Mouse (Mus musculus) limb, embryonic 12.5 days (tissue): ENCODE data around the gene Tshb. TPM values are rescaled to one million over a fixed set of nuclear protein-coding genes. Genes with fewer than 3 reads are reported as not detected.

Experiments
- ATAC-seq: fragments of 200-750 bp; cut with Nextera tagmentation; 2 replicates; pipeline ENCODE4 v1.8.0; 2017; ENCODE audit warnings: low read depth, moderate TSS enrichment; ENCODE audit not compliant: insufficient number of reproducible peaks, insufficient read depth, low FRiP score, low TSS enrichment
- H3K27ac ChIP-seq: fragments of 300-500 bp; sonication (generic); 2 replicates; pipeline ENCODE4 v1.5.1; 2016; ENCODE audit warnings: mild to moderate bottlenecking, moderate library complexity
- H3K27me3 ChIP-seq: fragments of 300-500 bp; sonication (generic); 2 replicates; pipeline ENCODE4 v1.6.1; 2016; ENCODE audit warnings: mild to moderate bottlenecking, moderate library complexity
- H3K36me3 ChIP-seq: fragments of 300-500 bp; sonication (generic); 2 replicates; pipeline ENCODE4 v1.6.1; 2016; ENCODE audit warnings: mild to moderate bottlenecking, moderate library complexity
- H3K4me1 ChIP-seq: fragments of 300-500 bp; sonication (generic); replicated peaks from 2 replicates; pipeline ENCODE4 v1.6.1; 2016
- H3K4me2 ChIP-seq: fragments of 300-500 bp; sonication (generic); 2 replicates; pipeline ENCODE4 v1.6.1; 2016; ENCODE audit warnings: mild to moderate bottlenecking, moderate library complexity
- H3K4me3 ChIP-seq: fragments of 300-500 bp; sonication (generic); replicated peaks from 2 replicates; pipeline ENCODE4 v1.5.1; 2016; ENCODE audit warnings: mild to moderate bottlenecking
- H3K9ac ChIP-seq: fragments of 300-500 bp; sonication (generic); replicated peaks from 2 replicates; pipeline ENCODE4 v1.6.1; 2016; ENCODE audit warnings: mild to moderate bottlenecking, moderate library complexity
- H3K9me3 ChIP-seq: fragments of 300-500 bp; sonication (generic); 2 replicates; pipeline ENCODE4 v1.6.1; 2016; ENCODE audit warnings: mild to moderate bottlenecking, moderate library complexity
- WGBS: fragments of 180-500 bp; shearing (Covaris S2); methylation state at CpG from one replicate; pipeline ENCODE4 v1.1.7; 2016; 5-methylcytosine and 5-hydroxymethylcytosine counted together
- polyA plus RNA-seq: library from polyadenylated mRNA; unstranded; fragments of >200 nt; fragmentation: Nextera tagmentation; extraction: Ambion mirVana; gene quantifications from 2 replicates; pipeline ENCODE4 v1.2.1, GENCODE M21; 2016

Gene Tshb
- polyA plus RNA-seq, 1 experiment from 2014 or later: 0.09 TPM

DNA sequence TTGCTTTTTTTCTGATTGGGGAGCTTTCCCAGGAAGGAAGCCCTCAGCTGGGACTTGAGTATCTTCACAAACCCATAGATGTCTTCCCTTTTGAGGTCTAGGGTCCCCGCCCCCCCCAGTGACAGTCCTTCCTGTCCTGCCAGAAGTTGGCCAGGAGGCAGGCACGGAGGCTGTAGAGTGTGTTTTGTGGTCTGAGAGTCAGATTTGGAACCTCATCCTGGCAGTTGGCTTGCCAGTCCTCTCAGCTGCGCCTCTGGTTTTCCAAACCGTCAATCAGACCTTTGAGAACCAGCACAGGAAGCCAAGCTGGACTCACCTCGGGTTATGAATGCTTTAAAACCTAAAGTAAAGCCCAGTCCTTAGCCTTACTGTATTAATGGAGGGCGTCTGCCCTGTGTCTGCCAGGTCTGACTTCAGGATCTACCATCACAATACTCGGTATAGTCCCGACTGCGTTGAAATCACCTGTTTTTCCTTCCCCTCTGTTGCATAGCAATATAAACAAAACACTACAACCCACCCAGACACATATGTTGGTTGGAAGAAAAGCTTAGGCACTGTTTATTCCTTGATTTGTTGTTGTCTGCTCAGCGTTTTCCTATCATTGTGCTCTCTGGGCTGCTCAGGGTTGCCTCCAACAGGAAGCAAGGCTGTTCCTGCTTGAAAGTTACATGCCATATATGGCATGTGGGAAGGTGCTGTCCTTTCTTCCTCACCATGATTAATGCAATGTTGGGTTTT, 44.2 kb downstream of the Tshb start:
- Histone ChIP-seq H3K27me3 (peaks cover 6% of the 10 kb centered on the region; the same call in 1 of the 2 replicates), H3K4me2 (no peak overlapping the region), H3K9me3 (no peaks in the 10 kb centered on the region), H3K4me1 (peaks cover 14% of the 10 kb centered on the region), H3K27ac (no peak overlapping the region), H3K36me3 (no peaks in the 10 kb centered on the region), H3K4me3 (no peak overlapping the region), H3K9ac (no peak overlapping the region)
- no peak for ATAC-seq
- WGBS: 75% methylated on average over 10 of the region's 10 CpGs

DNA sequence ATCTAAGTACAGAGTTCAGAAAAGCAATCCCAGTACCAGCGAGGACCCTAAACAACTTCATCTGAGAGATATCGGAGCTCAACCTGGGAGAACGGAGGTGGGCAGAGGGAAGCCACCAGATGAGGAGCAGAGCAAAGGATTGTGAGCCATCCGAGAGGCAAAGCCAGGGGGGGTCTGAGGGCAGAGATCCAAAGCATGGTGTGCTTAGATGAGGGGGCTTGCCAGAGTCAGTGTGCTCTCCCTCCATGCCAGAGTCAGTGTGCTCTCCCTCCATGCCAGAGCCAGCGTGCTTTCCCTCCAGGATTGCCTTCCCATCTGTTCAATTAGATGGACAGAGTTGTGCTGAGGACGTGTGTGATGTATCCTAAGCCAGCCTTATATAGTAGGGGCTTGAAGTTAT, 45.4 kb downstream of the Tshb start:
- WGBS: 77% methylated on average over 6 of the region's 6 CpGs
- Histone ChIP-seq H3K4me1 (peaks cover 11% of the 10 kb centered on the region), H3K36me3 (no peaks in the 10 kb centered on the region), H3K4me3 (no peak overlapping the region), H3K27me3 (peaks cover 6% of the 10 kb centered on the region; the same call in 1 of the 2 replicates), H3K27ac (no peak overlapping the region), H3K9ac (no peak overlapping the region), H3K9me3 (no peaks in the 10 kb centered on the region), H3K4me2 (no peak overlapping the region)
- ATAC-seq: no peak

DNA sequence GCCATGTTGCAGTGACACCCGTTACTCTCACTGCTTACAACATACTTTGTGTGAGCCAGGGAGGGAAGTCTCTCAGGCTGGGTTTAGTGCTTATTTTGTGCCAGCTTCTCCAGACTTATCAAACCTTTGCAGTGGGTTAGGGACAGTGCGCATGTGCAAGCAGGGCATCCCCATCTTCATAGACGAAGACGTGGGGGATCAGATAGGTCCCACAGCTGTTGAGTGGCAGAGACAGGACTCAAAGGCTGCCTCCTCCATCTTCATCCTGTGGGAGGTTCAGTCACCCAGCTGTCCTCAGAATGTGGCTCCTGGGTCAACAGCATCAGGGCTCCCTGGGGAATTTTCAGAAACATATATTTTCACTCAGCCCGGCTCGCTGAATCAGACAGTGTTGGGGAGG, 46.1 kb downstream of the Tshb start:
- no peaks in the 10 kb centered on the region for H3K9me3 ChIP-seq
- no peaks in the 10 kb centered on the region for H3K36me3 ChIP-seq
- peaks cover 11% of the 10 kb centered on the region for H3K4me1 ChIP-seq
- no peak overlapping the region for H3K9ac ChIP-seq
- ATAC-seq: no peak
- no peak overlapping the region for H3K4me3 ChIP-seq
- H3K4me2 ChIP-seq: no peak overlapping the region
- H3K27me3 ChIP-seq: peaks cover 6% of the 10 kb centered on the region; the same call in 1 of the 2 replicates
- 80% methylated on average over 6 of the region's 6 CpGs for WGBS
- no peak overlapping the region for H3K27ac ChIP-seq

DNA sequence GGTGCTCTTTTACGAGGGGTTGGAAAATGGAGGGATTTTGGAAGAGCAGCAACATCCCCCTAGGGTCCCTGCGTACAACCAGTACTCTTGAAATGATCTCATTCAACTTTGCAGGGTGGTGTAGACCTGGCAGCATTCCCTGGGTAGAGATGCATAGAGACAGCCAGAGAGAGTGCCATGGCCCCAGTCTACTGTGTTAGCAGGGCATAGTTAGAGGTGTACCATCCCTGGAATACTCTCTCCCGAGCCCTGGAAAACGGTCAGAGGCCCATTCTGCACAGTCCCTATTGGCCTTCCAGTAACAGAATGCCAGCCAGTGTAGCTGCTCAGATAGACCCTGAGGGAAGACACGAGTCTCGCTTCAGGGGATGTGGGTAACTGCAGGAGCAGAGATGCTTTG, 46.9 kb downstream of the Tshb start:
- no peaks in the 10 kb centered on the region for H3K9me3 ChIP-seq
- no peak overlapping the region for H3K27ac ChIP-seq
- H3K36me3 ChIP-seq: no peaks in the 10 kb centered on the region
- ATAC-seq: no peak
- peak overlapping the region; percentile 78 for H3K4me2 ChIP-seq
- H3K4me3 ChIP-seq: peak overlapping the region; percentile 64
- 63% methylated on average over 6 of the region's 6 CpGs for WGBS
- H3K4me1 ChIP-seq: peaks cover 11% of the 10 kb centered on the region
- H3K9ac ChIP-seq: no peak overlapping the region
- peaks cover 6% of the 10 kb centered on the region; the same call in 1 of the 2 replicates for H3K27me3 ChIP-seq

DNA sequence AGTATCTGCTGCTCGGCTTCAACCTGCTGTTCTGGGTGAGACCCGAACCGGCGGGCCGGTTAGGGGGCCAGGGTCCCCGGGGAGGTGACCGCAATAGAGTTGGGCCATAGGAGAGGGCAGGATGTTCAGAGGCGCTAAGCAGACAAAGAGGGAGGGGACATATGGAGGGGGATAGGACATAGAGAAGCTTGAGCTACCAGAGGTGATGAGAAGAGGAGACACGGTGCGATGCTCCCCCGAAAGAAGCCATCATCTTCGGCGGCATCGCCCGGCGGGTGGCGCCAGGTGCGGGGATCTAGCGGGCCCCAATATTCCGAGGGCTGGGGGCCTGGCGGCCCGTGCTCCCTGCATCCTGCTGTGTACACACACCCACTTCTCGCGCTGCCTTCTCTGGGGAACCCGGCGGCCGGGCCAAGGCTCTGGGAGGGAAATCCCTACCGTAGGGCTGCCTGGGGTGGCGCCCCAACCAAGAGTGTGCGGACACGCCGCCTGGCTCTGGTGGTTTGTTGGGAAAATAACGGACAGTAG, 47.4 kb downstream of the Tshb start:
- peak overlapping the region; percentile 78 for H3K4me2 ChIP-seq
- H3K9me3 ChIP-seq: no peaks in the 10 kb centered on the region
- under 1% methylated on average over 33 of the region's 33 CpGs for WGBS
- H3K27ac ChIP-seq: peak overlapping the region; percentile 0; the same call in 1 of the 2 replicates
- ATAC-seq: peak; percentile 61; the same call in 1 of the 2 replicates
- H3K9ac ChIP-seq: peak overlapping the region; percentile 58
- peaks cover 6% of the 10 kb centered on the region; the same call in 1 of the 2 replicates for H3K27me3 ChIP-seq
- H3K4me1 ChIP-seq: peaks cover 11% of the 10 kb centered on the region
- peak overlapping the region; percentile 64 for H3K4me3 ChIP-seq
- H3K36me3 ChIP-seq: no peaks in the 10 kb centered on the region

DNA sequence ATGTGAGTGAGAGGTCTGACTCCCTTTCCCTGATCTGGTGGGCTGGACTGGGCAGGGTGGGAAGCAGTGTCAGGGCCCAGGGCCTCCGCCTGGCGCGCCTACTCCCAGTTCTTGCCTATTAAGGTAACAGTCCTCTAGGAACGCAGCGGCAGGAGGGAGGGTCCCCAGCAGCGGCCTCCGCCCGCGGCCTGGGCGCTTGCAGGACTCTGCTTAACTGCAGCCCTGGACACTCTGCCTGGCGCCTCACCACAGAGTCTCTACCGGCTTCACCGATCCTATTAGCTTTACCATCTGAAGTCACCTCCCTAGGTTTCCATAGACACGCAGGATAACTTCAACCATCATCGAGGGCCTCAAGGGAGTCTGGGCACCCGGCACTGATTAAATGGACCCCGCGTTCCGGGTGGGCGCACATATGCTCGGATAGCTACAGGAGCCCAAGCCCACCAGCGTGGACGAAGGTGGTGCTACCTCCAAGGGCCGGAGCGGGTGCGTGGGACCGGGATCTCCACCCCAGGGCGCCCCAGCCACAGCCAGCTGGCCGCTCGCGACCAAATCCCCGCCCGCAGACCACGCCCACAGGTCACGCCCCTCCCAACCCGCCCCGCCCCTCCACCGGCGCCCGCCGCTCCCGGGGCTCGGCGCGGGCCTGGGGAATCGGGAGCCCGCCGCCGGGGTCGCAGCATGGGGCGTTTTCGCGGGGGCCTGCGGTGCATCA, 48.0 kb downstream of the Tshb start, which contains the start of gene Tspan2:
TSS of gene Tspan2 (plus strand) at position 217 of the 718 bp plus-strand sequence.
- no peaks in the 10 kb centered on the region for H3K9me3 ChIP-seq
- peaks cover 11% of the 10 kb centered on the region for H3K4me1 ChIP-seq
- H3K4me2 ChIP-seq: peak within 1 kb of the TSS; percentile 78
- peaks cover 6% of the 10 kb centered on the region; the same call in 1 of the 2 replicates for H3K27me3 ChIP-seq
- peak within 1 kb of the TSS; percentile 64 for H3K4me3 ChIP-seq
- peak within 1 kb of the TSS; percentile 42; the same call in 1 of the 2 replicates for H3K27ac ChIP-seq
- under 1% methylated on average over 52 of the region's 54 CpGs for WGBS
- peak within 1 kb of the TSS; percentile 58 for H3K9ac ChIP-seq
- peak; percentile 70 for ATAC-seq
- H3K36me3 ChIP-seq: no peaks in the 10 kb centered on the region

DNA sequence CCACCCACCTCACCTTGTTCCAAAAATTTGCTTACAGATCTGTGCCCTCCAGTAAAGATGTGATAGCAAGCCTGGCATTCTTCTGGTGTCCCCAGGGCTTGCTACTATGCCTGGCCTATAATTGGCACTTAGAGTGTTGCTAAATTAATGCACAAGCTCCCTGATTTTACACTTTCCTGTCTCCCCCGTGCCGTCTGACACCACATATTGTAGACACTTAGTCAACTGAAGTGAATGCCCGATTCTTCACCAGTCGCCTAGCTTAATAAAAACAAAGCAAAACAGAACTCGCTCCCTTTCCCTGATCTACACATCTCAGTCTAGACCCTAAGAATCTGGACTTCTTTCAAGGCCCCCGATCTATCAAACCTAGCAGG, 48.6 kb downstream of the Tshb start:
- WGBS: 33% methylated on average over 6 of the region's 6 CpGs
- H3K27me3 ChIP-seq: peaks cover 6% of the 10 kb centered on the region; the same call in 1 of the 2 replicates
- peak overlapping the region; percentile 58 for H3K9ac ChIP-seq
- H3K4me2 ChIP-seq: peak overlapping the region; percentile 78
- peak overlapping the region; percentile 42; the same call in 1 of the 2 replicates for H3K27ac ChIP-seq
- no peak for ATAC-seq
- no peaks in the 10 kb centered on the region for H3K9me3 ChIP-seq
- H3K4me3 ChIP-seq: peak overlapping the region; percentile 64
- peaks cover 11% of the 10 kb centered on the region for H3K4me1 ChIP-seq
- H3K36me3 ChIP-seq: no peaks in the 10 kb centered on the region

DNA sequence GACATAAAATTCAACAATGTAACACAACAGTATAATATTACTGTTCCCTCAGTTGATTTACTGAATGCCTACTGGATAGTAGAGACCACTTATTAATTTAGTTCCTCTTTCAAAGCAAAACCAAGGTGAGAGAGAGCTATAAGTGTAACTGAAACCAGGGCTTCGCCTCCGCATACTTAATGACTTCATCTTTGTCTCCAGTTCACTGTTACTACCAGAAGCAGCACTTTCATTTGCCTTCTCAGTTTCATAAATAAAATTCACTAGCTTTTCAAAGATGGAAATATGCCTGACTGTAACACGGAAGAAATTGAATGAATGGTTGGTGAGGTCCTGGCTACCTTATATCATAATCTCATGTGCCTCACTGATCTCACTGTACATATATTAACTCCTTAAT, 49.5 kb downstream of the Tshb start:
- WGBS: 92% methylated on average over 3 of the region's 3 CpGs

DNA sequence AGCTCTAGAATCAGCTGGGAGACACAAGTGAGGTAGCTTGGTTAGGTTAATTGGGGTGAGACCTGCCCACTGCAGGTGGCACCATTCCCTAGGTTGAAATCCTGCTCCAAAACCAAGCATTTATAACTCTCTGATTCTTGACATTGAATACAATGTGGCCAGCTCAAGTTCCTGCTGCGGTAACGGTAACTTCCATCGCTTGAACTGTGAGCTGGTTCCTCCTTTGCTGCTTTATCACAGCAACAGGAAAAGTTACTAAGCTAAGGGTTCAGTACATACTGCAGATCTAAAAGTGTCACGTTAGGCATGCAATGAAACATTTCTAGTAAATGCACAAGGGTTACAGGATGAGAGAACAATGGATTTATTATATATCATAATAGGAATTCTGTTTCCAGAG, 49.9 kb downstream of the Tshb start:
- no peak overlapping the region for H3K9ac ChIP-seq
- peaks cover 11% of the 10 kb centered on the region for H3K4me1 ChIP-seq
- no peak overlapping the region for H3K4me3 ChIP-seq
- peaks cover 6% of the 10 kb centered on the region; the same call in 1 of the 2 replicates for H3K27me3 ChIP-seq
- no peak overlapping the region for H3K4me2 ChIP-seq
- no peaks in the 10 kb centered on the region for H3K9me3 ChIP-seq
- no peak for ATAC-seq
- 90% methylated on average over 4 of the region's 4 CpGs for WGBS
- no peak overlapping the region for H3K27ac ChIP-seq
- no peaks in the 10 kb centered on the region for H3K36me3 ChIP-seq

More for the DNA sequence above, 49.5 kb downstream of the Tshb start:
- no peaks in the 10 kb centered on the region for H3K9me3 ChIP-seq
- peaks cover 11% of the 10 kb centered on the region for H3K4me1 ChIP-seq
- no peak overlapping the region for H3K27ac ChIP-seq
- ATAC-seq: no peak
- no peak overlapping the region for H3K4me2 ChIP-seq
- peaks cover 6% of the 10 kb centered on the region; the same call in 1 of the 2 replicates for H3K27me3 ChIP-seq
- no peaks in the 10 kb centered on the region for H3K36me3 ChIP-seq
- no peak overlapping the region for H3K4me3 ChIP-seq
- H3K9ac ChIP-seq: no peak overlapping the region

DNA sequence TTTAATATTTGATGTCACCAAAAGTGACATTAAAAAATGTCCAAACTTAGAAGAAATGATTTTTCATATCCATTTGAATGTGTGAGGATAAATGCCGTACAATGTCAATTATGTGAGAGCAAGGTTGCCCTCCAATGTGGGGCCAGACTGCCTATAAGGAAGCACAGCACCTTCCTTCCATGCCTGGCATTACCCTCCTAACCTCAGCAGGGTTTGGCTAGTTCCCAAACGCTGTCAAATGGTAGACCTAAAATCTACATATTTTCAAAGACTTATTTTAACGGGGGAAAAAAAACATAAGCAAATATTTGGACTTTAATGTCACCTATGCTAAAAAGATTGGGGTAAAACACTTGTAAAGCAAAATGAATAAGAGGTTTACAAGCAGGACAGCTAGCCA, 51.4 kb downstream of the Tshb start:
- no peaks in the 10 kb centered on the region for H3K9me3 ChIP-seq
- H3K4me2 ChIP-seq: no peak overlapping the region
- 79% methylated on average over 3 of the region's 3 CpGs for WGBS
- H3K9ac ChIP-seq: no peak overlapping the region
- no peak overlapping the region for H3K4me3 ChIP-seq
- no peak overlapping the region for H3K27ac ChIP-seq
- H3K4me1 ChIP-seq: peaks cover 11% of the 10 kb centered on the region
- no peak for ATAC-seq
- H3K36me3 ChIP-seq: no peaks in the 10 kb centered on the region
- peaks cover 6% of the 10 kb centered on the region; the same call in 1 of the 2 replicates for H3K27me3 ChIP-seq

DNA sequence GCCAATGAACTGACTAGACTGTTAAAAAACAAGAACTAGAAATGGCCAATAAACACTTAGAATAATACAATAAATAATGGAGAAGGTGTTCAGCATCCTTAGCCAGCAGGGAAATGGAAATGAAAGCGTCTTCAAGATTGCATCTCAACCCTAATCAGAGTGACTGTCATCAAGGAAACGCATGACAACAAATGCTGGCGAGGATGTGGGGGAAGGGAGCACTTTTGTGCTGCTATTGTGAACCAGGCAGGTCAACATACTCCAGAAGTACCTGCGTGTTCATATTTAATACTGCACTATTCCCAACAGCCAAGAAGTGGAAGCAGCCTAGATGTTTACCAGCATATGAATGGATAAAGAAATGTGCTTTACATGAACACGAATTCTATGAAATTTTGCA, 53.1 kb downstream of the Tshb start:
- H3K27ac ChIP-seq: no peak overlapping the region
- no peaks in the 10 kb centered on the region for H3K36me3 ChIP-seq
- WGBS: 58% methylated on average over 5 of the region's 5 CpGs
- no peak overlapping the region for H3K4me2 ChIP-seq
- H3K9me3 ChIP-seq: no peaks in the 10 kb centered on the region
- peaks cover 11% of the 10 kb centered on the region for H3K4me1 ChIP-seq
- no peak overlapping the region for H3K4me3 ChIP-seq
- ATAC-seq: no peak
- no peaks in the 10 kb centered on the region for H3K27me3 ChIP-seq
- no peak overlapping the region for H3K9ac ChIP-seq
